Comparison of ENCODE assay signal across 15 mouse cellular contexts in genomic region chr3:53324386-53324785, GRCm38 (mm10).
A peak's percentile ranks its signal among the peaks of the same experiment; 100 is the strongest.
DNase-seq lines count a peak whose midpoint lies in the region; ATAC-seq and TF ChIP-seq lines count a peak whose summit lies in the region.
"Had no signal": no experiment of that assay in that cellular context is flagged by ENCODE, and none has a peak within 500 bp of the region (broad histone marks: within the 10 kb centered on the region; RNA-seq: fewer than 3 reads in every experiment).

No protein-coding gene starts in this region.

- no peak for ATAC-seq in heart, embryonic 11.5 days (replicated peaks; ENCODE audit: insufficient number of reproducible peaks, low FRiP score, low TSS enrichment)
- peak; percentile 34 for ATAC-seq in midbrain, embryonic 16.5 days
- ATAC-seq: inflammation-experienced regulatory T-cells, adult 6 months had no signal

- peak; percentile 29 for DNase-seq in heart, adult 11 months
- DNase-seq in CH12.LX (ENCODE audit: extremely low read depth): no peak
- peak; percentile 82 for DNase-seq in brain, embryonic 14.5 days (ENCODE audit: low read depth)
- no peak for DNase-seq in urinary bladder, adult 2 months (ENCODE audit: low spot score)
- no peak for DNase-seq in cerebellum, adult 2 months
- DNase-seq: adrenal gland, adult 8-10 months; cerebellum, adult 9-11 months; gastrocnemius, adult 2 months; heart, adult 2 months had no signal

- no peak for TF ChIP-seq EP300 in CH12.LX (IDR thresholded peaks at IDR 0.05; ENCODE audit: low read length)

- no peaks in the 10 kb centered on the region for H3K9me3 ChIP-seq in heart, embryonic 11.5 days (replicated peaks; ENCODE audit: control insufficient read depth, low read length)
- H3K9me3 ChIP-seq in CH12.LX (replicated peaks; ENCODE audit: low read length): no peaks in the 10 kb centered on the region
- no peaks in the 10 kb centered on the region for H3K9me3 ChIP-seq in midbrain, embryonic 16.5 days (replicated peaks; ENCODE audit: control insufficient read depth, low read length, poor library complexity, severe bottlenecking)
- H3K9me3 ChIP-seq: limb, embryonic 13.5 days had no signal

- H3K4me3 ChIP-seq in heart, embryonic 11.5 days (ENCODE audit: low read depth, low read length): no peak overlapping the region
- no peak overlapping the region for H3K4me3 ChIP-seq in CH12.LX (replicated peaks in 1 of 3; ENCODE audit: low read depth in 2 of 3, low read length in 2 of 3, poor library complexity in 1 of 3)
- H3K4me3 ChIP-seq in midbrain, embryonic 16.5 days (ENCODE audit: low read depth, low read length): peak overlapping the region; percentile 4; the same call in 1 of the 2 replicates
- no peak overlapping the region for H3K4me3 ChIP-seq in cerebellum, adult 2 months (replicated peaks; ENCODE audit: insufficient read depth, low read depth, low read length)
- H3K4me3 ChIP-seq: gastrocnemius, adult 2 months; heart, adult 2 months; left cerebral cortex, adult 2 months; limb, embryonic 13.5 days had no signal

- H3K4me1 ChIP-seq in heart, embryonic 11.5 days (ENCODE audit: control insufficient read depth, insufficient read depth, low read length): no peaks in the 10 kb centered on the region
- 0 out of 4 replicates have a peak, but pooled peaks cover 0 to 4% of the 10 kb centered on the region in 2 experiments for H3K4me1 ChIP-seq in CH12.LX (ENCODE audit: control insufficient read depth in 1 of 2, insufficient read depth in 2 of 2)
- H3K4me1 ChIP-seq in midbrain, embryonic 16.5 days (ENCODE audit: control insufficient read depth, insufficient read depth, low read length): peaks cover 30% of the 10 kb centered on the region
- H3K4me1 ChIP-seq in cerebellum, adult 2 months (ENCODE audit: control insufficient read depth, insufficient read depth, low read length): no peaks in the 10 kb centered on the region
- H3K4me1 ChIP-seq: limb, embryonic 13.5 days had no signal

- no peaks in the 10 kb centered on the region for H3K36me3 ChIP-seq in heart, embryonic 11.5 days (ENCODE audit: control insufficient read depth, insufficient read depth, low read length)
- no peaks in the 10 kb centered on the region for H3K36me3 ChIP-seq in CH12.LX (replicated peaks in 1 of 2; ENCODE audit: control insufficient read depth in 1 of 2, insufficient read depth in 1 of 2, low read length in 1 of 2)
- H3K36me3 ChIP-seq in midbrain, embryonic 16.5 days (ENCODE audit: control insufficient read depth, insufficient read depth, low read length): no peaks in the 10 kb centered on the region
- H3K36me3 ChIP-seq: G1E; limb, embryonic 13.5 days had no signal

- in situ Hi-C loops in CH12.LX (cut with MboI; ENCODE audit: low pct_ligation_motif_present, low pct_unique_long_range_greater_than_20kb, low sequenced_read_pairs): no loop called here

- no peak for TF ChIP-seq RAD21 in CH12.LX (IDR thresholded peaks at IDR 0.05; ENCODE audit: low read depth, low read length)

- H3K9ac ChIP-seq in heart, embryonic 11.5 days (ENCODE audit: low read depth, low read length): no peak overlapping the region
- H3K9ac ChIP-seq in CH12.LX (ENCODE audit: insufficient read depth, low read depth): no peak overlapping the region
- H3K9ac ChIP-seq in midbrain, embryonic 16.5 days (ENCODE audit: low read depth, low read length): no peak overlapping the region
- H3K9ac ChIP-seq: limb, embryonic 13.5 days had no signal

- no peaks in the 10 kb centered on the region for H3K79me2 ChIP-seq in CH12.LX (replicated peaks; ENCODE audit: control insufficient read depth, extremely low read depth, insufficient read depth, poor library complexity, severe bottlenecking)

- no peak overlapping the region for H3K27ac ChIP-seq in heart, embryonic 11.5 days (ENCODE audit: low read depth, low read length)
- H3K27ac ChIP-seq in CH12.LX (ENCODE audit: insufficient read depth, low read depth): no peak overlapping the region
- no peak overlapping the region; the same call in 1 of the 2 replicates for H3K27ac ChIP-seq in midbrain, embryonic 16.5 days (ENCODE audit: low read length)
- H3K27ac ChIP-seq in cerebellum, adult 2 months (ENCODE audit: insufficient read depth, low read length): no peak overlapping the region
- H3K27ac ChIP-seq: gastrocnemius, adult 2 months; heart, adult 2 months; left cerebral cortex, adult 2 months; limb, embryonic 13.5 days had no signal

- H3K4me2 ChIP-seq in heart, embryonic 11.5 days: no peak overlapping the region
- no peak overlapping the region for H3K4me2 ChIP-seq in CH12.LX (ENCODE audit: insufficient read depth, low read depth, poor library complexity, severe bottlenecking)
- peak overlapping the region; percentile 44 for H3K4me2 ChIP-seq in midbrain, embryonic 16.5 days (ENCODE audit: low read length)
- H3K4me2 ChIP-seq: limb, embryonic 13.5 days had no signal

- dilution Hi-C loops in CH12.LX (cut with MboI; ENCODE audit: extremely low pct_ligation_motif_present, extremely low pct_unique_long_range_greater_than_20kb, low sequenced_read_pairs): no loop called here

- WGBS in heart, embryonic 11.5 days (ENCODE audit: insufficient replicate concordance): 75% methylated on average over 13 of the region's 13 CpGs
- 24% methylated on average over 13 of the region's 13 CpGs for WGBS in midbrain, embryonic 16.5 days
- WGBS in cerebellum, adult 2 months: 51% methylated on average over 13 of the region's 13 CpGs

- no peak for TF ChIP-seq POLR2A in CH12.LX (IDR thresholded peaks at IDR 0.05; ENCODE audit: low read depth, low read length)
- no peak for TF ChIP-seq POLR2A in brain, embryonic 14.5 days (IDR thresholded peaks at IDR 0.05; ENCODE audit: borderline replicate concordance, extremely low read depth, insufficient read depth, insufficient read length, poor library complexity, severe bottlenecking)
- TF ChIP-seq POLR2A in cerebellum, adult 2 months (IDR thresholded peaks at IDR 0.05; ENCODE audit: borderline replicate concordance, insufficient read depth, low read length): no peak

- H3K27me3 ChIP-seq in heart, embryonic 11.5 days (ENCODE audit: control insufficient read depth, insufficient read depth, low read length): no peaks in the 10 kb centered on the region
- H3K27me3 ChIP-seq in CH12.LX (replicated peaks): no peaks in the 10 kb centered on the region
- H3K27me3 ChIP-seq in midbrain, embryonic 16.5 days (ENCODE audit: control insufficient read depth, insufficient read depth, low read depth, low read length): no peaks in the 10 kb centered on the region
- no peaks in the 10 kb centered on the region for H3K27me3 ChIP-seq in cerebellum, adult 2 months (ENCODE audit: control insufficient read depth, insufficient read depth, low read length)

- no peak for TF ChIP-seq CTCF in CH12.LX (conservative IDR thresholded peaks at IDR 0.05 in 1 of 2, IDR thresholded peaks at IDR 0.05 in 1 of 2; ENCODE audit: low read depth in 2 of 2, low read length in 2 of 2)
- no peak for TF ChIP-seq CTCF in brain, embryonic 14.5 days (IDR thresholded peaks at IDR 0.05; ENCODE audit: borderline replicate concordance, extremely low read depth, insufficient read depth, insufficient read length)
- no peak for TF ChIP-seq CTCF in cerebellum, adult 2 months (IDR thresholded peaks at IDR 0.05; ENCODE audit: borderline replicate concordance, insufficient read depth, low read depth, low read length)

TF ChIP-seq in CH12.LX, 34 proteins besides CTCF, POLR2A, EP300 and RAD21:
- TF ChIP-seq MAFK (IDR thresholded peaks at IDR 0.05; ENCODE audit: insufficient replicate concordance, low read length) (peak; percentile 94), JUND (conservative IDR thresholded peaks at IDR 0.05; ENCODE audit: low read depth, low read length) (no peak)

Comparison
In these comparisons a context has a peak if more than half of its experiments do, and no peak if none do; other contexts are left out.
1. DNase-seq: peak in heart, adult 11 months (single experiment) and brain, embryonic 14.5 days (single experiment); none in CH12.LX (single experiment), urinary bladder, adult 2 months (single experiment) and cerebellum, adult 2 months (0 of 2).